24 mouse cellular contexts compared by ENCODE assay signal in genomic region chr4:101340741-101341140, GRCm38 (mm10).
"Had no signal": no experiment of that assay in that cellular context is flagged by ENCODE, and none has a peak within 500 bp of the region (broad histone marks: within the 10 kb centered on the region; RNA-seq: fewer than 3 reads in every experiment).

No protein-coding gene starts in this region.

- H3K4me1 ChIP-seq: embryonic facial prominence, embryonic 10.5 days; embryonic facial prominence, embryonic 12.5 days; embryonic facial prominence, embryonic 13.5 days; embryonic facial prominence, embryonic 15.5 days; forebrain, embryonic 10.5 days; forebrain, embryonic 12.5 days; forebrain, embryonic 15.5 days had no signal

- DNase-seq: cerebellum, adult 8-10 months; cerebellum, adult 9-10 months; cerebellum, adult 9-11 months; cerebellum, postnatal 10 days; cerebellum, postnatal 14 days; cerebellum, postnatal 25 days; cerebellum, postnatal 36 days; embryo, embryonic 11 days; forebrain, postnatal 0 days; gastrocnemius, adult 2 months; gastrocnemius, postnatal 10 days; gastrocnemius, postnatal 14 days; gastrocnemius, postnatal 36 days; heart, adult 18-20 months; heart, adult 2 months had no signal

- H3K27ac ChIP-seq: embryonic facial prominence, embryonic 10.5 days; embryonic facial prominence, embryonic 12.5 days; embryonic facial prominence, embryonic 13.5 days; embryonic facial prominence, embryonic 15.5 days; forebrain, embryonic 10.5 days; forebrain, embryonic 12.5 days; forebrain, embryonic 13.5 days; forebrain, embryonic 15.5 days; gastrocnemius, adult 2 months; heart, adult 2 months had no signal

- H3K27me3 ChIP-seq: embryonic facial prominence, embryonic 12.5 days; embryonic facial prominence, embryonic 13.5 days; embryonic facial prominence, embryonic 15.5 days; forebrain, embryonic 12.5 days; forebrain, embryonic 13.5 days; forebrain, embryonic 15.5 days had no signal

- H3K4me3 ChIP-seq: embryonic facial prominence, embryonic 10.5 days; embryonic facial prominence, embryonic 12.5 days; embryonic facial prominence, embryonic 13.5 days; embryonic facial prominence, embryonic 15.5 days; erythroblast, embryonic 14.5 days; forebrain, embryonic 10.5 days; forebrain, embryonic 12.5 days; forebrain, embryonic 13.5 days; forebrain, embryonic 15.5 days; gastrocnemius, adult 2 months; heart, adult 2 months had no signal

- H3K9ac ChIP-seq: embryonic facial prominence, embryonic 12.5 days; embryonic facial prominence, embryonic 13.5 days; embryonic facial prominence, embryonic 15.5 days; forebrain, embryonic 12.5 days; forebrain, embryonic 13.5 days; forebrain, embryonic 15.5 days; forebrain, postnatal 0 days had no signal
